Mouse (Mus musculus) heart, postnatal 0 days (tissue): ENCODE results near the gene Dmd.

Experiments used
- CTCF ChIP-seq: IDR thresholded peaks from 2 replicates; pipeline ENCODE4 v1.5.1; 2016; ENCODE audit warnings: antibody characterized with exemption, control low read depth, low read depth
- EP300 ChIP-seq: IDR thresholded peaks from 2 replicates; pipeline ENCODE4 v1.6.1; 2016; ENCODE audit warnings: antibody characterized with exemption, low read depth

GRCm38 (mm10) chrX:82948630-82949029 lies at the start of gene Dmd:
- TF ChIP-seq CTCF = no peak
- TF ChIP-seq EP300 = peak; percentile 65; the same call in 1 of the 2 replicates
